Mouse (Mus musculus): ENCODE data around the gene Mmp24. TPM values are rescaled to one million over a fixed set of nuclear protein-coding genes. Genes with fewer than 3 reads are reported as not detected.

The Mmp24 gene
- polyA plus RNA-seq, 1 experiment from 2014 or later: 0.08 TPM

- Histone ChIP-seq H3K27me3 (ENCODE audit: insufficient read depth, low read length) (no peaks in the 10 kb centered on the region), H3K4me3 (replicated peaks; ENCODE audit: low read depth, low read length) (no peak overlapping the region), H3K27ac (no peak overlapping the region), H3K4me2 (ENCODE audit: low read length) (no peak overlapping the region), H3K36me3 (ENCODE audit: insufficient read depth, low read length) (no peaks in the 10 kb centered on the region), H3K4me1 (replicated peaks; ENCODE audit: insufficient read depth, low read length) (no peaks in the 10 kb centered on the region), H3K9ac (ENCODE audit: low read depth, low read length) (no peak overlapping the region), H3K9me3 (replicated peaks; ENCODE audit: low read length) (no peaks in the 10 kb centered on the region)
- 70% methylated on average over 3 of the region's 3 CpGs for WGBS
- ATAC-seq (replicated peaks; ENCODE audit: low FRiP score, low read depth) (no peak), DNase-seq (ENCODE audit: low spot score) (no peak)
- no peak for TF ChIP-seq CTCF (IDR thresholded peaks at IDR 0.05; ENCODE audit: low read depth)
Measured at GRCm38 (mm10) chr2:155798613-155799012, 23.5 kb downstream of the Mmp24 start.

DNA sequence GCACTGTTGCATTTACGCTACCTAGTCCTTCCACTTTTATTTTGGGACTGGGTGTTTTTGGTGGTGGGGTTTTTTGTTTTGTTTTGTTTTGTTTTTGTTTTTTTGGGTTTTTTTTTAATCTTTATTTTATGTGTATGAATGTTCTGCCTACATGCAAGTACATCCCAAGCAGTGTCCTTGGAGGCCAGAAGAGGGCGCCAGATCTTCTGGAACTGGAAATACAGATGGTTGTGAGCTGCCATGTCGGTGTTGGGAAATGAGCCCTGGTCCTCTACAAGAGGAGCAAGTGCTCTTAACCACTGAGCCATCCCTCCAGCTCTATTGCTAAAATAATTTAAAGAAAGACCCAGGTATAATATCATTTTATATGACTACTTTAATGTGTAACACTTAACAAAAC is 27.6 kb downstream of the Mmp24 start:
- no peak for ATAC-seq (replicated peaks; ENCODE audit: low FRiP score, low read depth)
- peak; percentile 44 for TF ChIP-seq CTCF (IDR thresholded peaks at IDR 0.05; ENCODE audit: low read depth)
- Histone ChIP-seq H3K36me3 (ENCODE audit: insufficient read depth, low read length) (no peaks in the 10 kb centered on the region), H3K27me3 (ENCODE audit: insufficient read depth, low read length) (no peaks in the 10 kb centered on the region), H3K4me1 (replicated peaks; ENCODE audit: insufficient read depth, low read length) (no peaks in the 10 kb centered on the region), H3K9ac (ENCODE audit: low read depth, low read length) (no peak overlapping the region), H3K27ac (no peak overlapping the region), H3K4me3 (replicated peaks; ENCODE audit: low read depth, low read length) (no peak overlapping the region), H3K4me2 (ENCODE audit: low read length) (no peak overlapping the region), H3K9me3 (replicated peaks; ENCODE audit: low read length) (no peaks in the 10 kb centered on the region)
- DNase-seq (ENCODE audit: low spot score): no peak
- 58% methylated on average over 3 of the region's 3 CpGs for WGBS

DNA sequence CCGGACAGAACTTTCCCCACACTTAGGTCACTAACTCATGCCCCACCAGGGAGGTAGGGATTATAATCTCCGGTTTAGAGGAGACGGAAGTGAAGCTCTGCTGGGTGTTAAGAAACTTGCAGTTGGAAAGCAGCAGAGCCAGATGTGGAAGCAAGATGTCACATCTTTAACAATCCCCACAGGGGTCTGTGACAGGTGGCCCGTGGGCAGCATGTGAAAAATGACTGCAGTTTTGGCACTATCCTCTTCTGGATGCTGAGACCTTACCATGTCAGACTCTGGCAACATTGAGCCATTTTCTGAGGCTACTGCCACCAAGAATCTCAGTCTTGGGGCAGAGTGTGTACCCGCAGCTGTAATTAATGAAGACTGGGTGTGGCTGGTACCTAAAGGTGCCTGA is 28.9 kb downstream of the Mmp24 start:
- WGBS: 70% methylated on average over 5 of the region's 5 CpGs
- ATAC-seq (replicated peaks; ENCODE audit: low FRiP score, low read depth): no peak
- H3K4me3 ChIP-seq (replicated peaks; ENCODE audit: low read depth, low read length): no peak overlapping the region

DNA sequence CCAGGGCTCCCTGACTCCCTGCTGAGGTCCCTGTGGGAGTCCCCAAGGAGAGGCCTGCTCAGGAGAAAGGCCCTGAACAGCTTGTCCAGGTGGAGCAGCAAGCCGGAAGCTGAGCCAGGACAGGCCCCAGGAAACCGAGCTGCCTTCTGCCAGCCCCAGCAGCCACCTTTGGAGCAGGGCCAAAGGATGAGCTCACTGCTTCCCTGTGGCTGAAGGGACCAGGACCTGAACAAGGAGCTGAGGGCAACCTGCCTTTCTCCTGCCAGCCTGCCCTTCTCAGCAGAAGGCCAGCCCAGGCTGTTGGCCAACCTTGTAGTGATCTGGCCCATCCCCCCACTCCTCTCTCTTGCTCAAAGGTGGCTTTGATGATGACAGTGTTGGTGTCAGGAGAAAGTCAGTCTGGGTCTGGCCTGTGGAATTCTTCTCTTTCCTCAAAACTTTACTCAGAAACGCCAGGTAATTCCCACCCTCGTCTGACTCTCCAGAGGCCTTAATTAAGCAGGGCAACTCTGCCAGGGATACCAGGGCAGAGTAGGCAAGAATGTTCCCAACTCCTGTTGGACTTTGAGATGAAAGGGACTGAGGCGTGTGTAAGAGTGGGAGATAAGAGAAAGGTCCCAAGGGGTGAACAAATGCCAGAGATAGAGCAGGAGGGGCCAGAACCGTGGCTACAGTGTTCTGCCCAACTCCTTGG is 30.2 kb downstream of the Mmp24 start:
- Histone ChIP-seq H3K4me2 (ENCODE audit: low read length) (no peak overlapping the region), H3K27ac (no peak overlapping the region), H3K4me1 (replicated peaks; ENCODE audit: insufficient read depth, low read length) (no peaks in the 10 kb centered on the region), H3K4me3 (replicated peaks; ENCODE audit: low read depth, low read length) (no peak overlapping the region), H3K27me3 (ENCODE audit: insufficient read depth, low read length) (no peaks in the 10 kb centered on the region), H3K9ac (ENCODE audit: low read depth, low read length) (no peak overlapping the region), H3K36me3 (ENCODE audit: insufficient read depth, low read length) (no peaks in the 10 kb centered on the region), H3K9me3 (replicated peaks; ENCODE audit: low read length) (no peaks in the 10 kb centered on the region)
- DNase-seq (ENCODE audit: low spot score): no peak
- no peak for TF ChIP-seq CTCF (IDR thresholded peaks at IDR 0.05; ENCODE audit: low read depth)
- 51% methylated on average over 6 of the region's 6 CpGs for WGBS
- peak; percentile 52 for ATAC-seq (replicated peaks; ENCODE audit: low FRiP score, low read depth)

More for the DNA sequence above, 28.9 kb downstream of the Mmp24 start:
- no peak for TF ChIP-seq CTCF (IDR thresholded peaks at IDR 0.05; ENCODE audit: low read depth)
- Histone ChIP-seq H3K27ac (no peak overlapping the region), H3K4me2 (ENCODE audit: low read length) (no peak overlapping the region), H3K9me3 (replicated peaks; ENCODE audit: low read length) (no peaks in the 10 kb centered on the region), H3K27me3 (ENCODE audit: insufficient read depth, low read length) (no peaks in the 10 kb centered on the region), H3K4me1 (replicated peaks; ENCODE audit: insufficient read depth, low read length) (no peaks in the 10 kb centered on the region), H3K9ac (ENCODE audit: low read depth, low read length) (no peak overlapping the region), H3K36me3 (ENCODE audit: insufficient read depth, low read length) (no peaks in the 10 kb centered on the region)
- DNase-seq (ENCODE audit: low spot score): no peak

- no peak for DNase-seq (ENCODE audit: low spot score)
- ATAC-seq (replicated peaks; ENCODE audit: low FRiP score, low read depth): no peak
- Histone ChIP-seq H3K27ac (no peak overlapping the region), H3K4me1 (replicated peaks; ENCODE audit: insufficient read depth, low read length) (no peaks in the 10 kb centered on the region), H3K4me3 (replicated peaks; ENCODE audit: low read depth, low read length) (no peak overlapping the region), H3K36me3 (ENCODE audit: insufficient read depth, low read length) (no peaks in the 10 kb centered on the region), H3K4me2 (ENCODE audit: low read length) (no peak overlapping the region), H3K9me3 (replicated peaks; ENCODE audit: low read length) (no peaks in the 10 kb centered on the region), H3K27me3 (ENCODE audit: insufficient read depth, low read length) (no peaks in the 10 kb centered on the region), H3K9ac (ENCODE audit: low read depth, low read length) (no peak overlapping the region)
- WGBS: 87% methylated on average over 6 of the region's 6 CpGs
- no peak for TF ChIP-seq CTCF (IDR thresholded peaks at IDR 0.05; ENCODE audit: low read depth)
Measured at GRCm38 (mm10) chr2:155805925-155806255, 30.7 kb downstream of the Mmp24 start.

DNA sequence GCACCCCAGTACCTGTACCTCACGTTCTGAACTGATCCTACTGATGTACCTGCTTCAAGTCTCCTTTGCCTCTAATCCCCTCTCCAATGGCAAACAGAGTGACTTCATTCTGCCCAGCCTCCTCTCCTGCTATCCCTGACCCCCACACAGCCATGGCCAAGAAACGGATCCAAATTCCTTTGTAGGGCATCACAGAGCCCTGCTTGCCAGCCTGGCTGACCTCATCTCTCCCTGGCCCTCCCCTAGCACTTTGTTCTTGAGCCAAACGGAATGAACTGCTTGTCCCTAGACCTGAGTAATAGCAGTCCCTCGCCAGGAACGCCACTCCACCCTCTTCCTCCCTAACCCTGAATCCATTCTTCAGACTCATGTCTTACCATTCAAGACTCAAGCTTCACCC is 31.4 kb downstream of the Mmp24 start:
- H3K27ac ChIP-seq: no peak overlapping the region
- no peak overlapping the region for H3K4me2 ChIP-seq (ENCODE audit: low read length)
- H3K9me3 ChIP-seq (replicated peaks; ENCODE audit: low read length): no peaks in the 10 kb centered on the region
- DNase-seq (ENCODE audit: low spot score) (no peak), ATAC-seq (replicated peaks; ENCODE audit: low FRiP score, low read depth) (no peak)
- H3K27me3 ChIP-seq (ENCODE audit: insufficient read depth, low read length): no peaks in the 10 kb centered on the region
- no peaks in the 10 kb centered on the region for H3K36me3 ChIP-seq (ENCODE audit: insufficient read depth, low read length)
- 61% methylated on average over 5 of the region's 5 CpGs for WGBS
- TF ChIP-seq CTCF (IDR thresholded peaks at IDR 0.05; ENCODE audit: low read depth): no peak
- H3K9ac ChIP-seq (ENCODE audit: low read depth, low read length): no peak overlapping the region
- H3K4me1 ChIP-seq (replicated peaks; ENCODE audit: insufficient read depth, low read length): no peaks in the 10 kb centered on the region
- H3K4me3 ChIP-seq (replicated peaks; ENCODE audit: low read depth, low read length): no peak overlapping the region

DNA sequence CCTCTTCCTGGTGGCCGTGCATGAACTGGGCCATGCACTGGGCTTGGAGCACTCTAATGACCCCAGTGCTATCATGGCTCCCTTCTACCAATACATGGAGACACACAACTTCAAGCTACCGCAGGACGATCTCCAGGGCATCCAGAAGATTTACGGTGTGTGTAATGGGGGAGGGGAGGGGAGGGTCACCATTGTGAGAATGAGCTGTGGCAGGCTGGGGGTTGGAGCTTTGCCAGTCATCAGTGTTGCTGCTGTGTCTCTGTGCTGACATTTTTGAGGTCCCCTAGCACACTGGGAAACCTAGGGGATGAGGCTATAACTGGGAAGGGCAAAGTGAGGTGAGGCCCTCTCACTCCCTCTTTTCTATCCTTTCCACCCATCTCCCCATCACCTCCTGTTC is 32.3 kb downstream of the Mmp24 start:
- Histone ChIP-seq H3K4me2 (ENCODE audit: low read length) (no peak overlapping the region), H3K27ac (no peak overlapping the region), H3K36me3 (ENCODE audit: insufficient read depth, low read length) (no peaks in the 10 kb centered on the region), H3K4me1 (replicated peaks; ENCODE audit: insufficient read depth, low read length) (0 out of 2 replicates have a peak, but pooled peaks cover 4% of the 10 kb centered on the region), H3K9me3 (replicated peaks; ENCODE audit: low read length) (no peaks in the 10 kb centered on the region), H3K4me3 (replicated peaks; ENCODE audit: low read depth, low read length) (no peak overlapping the region), H3K27me3 (ENCODE audit: insufficient read depth, low read length) (no peaks in the 10 kb centered on the region), H3K9ac (ENCODE audit: low read depth, low read length) (no peak overlapping the region)
- no peak for ATAC-seq (replicated peaks; ENCODE audit: low FRiP score, low read depth)
- 39% methylated on average over 4 of the region's 4 CpGs for WGBS
- DNase-seq (ENCODE audit: low spot score): no peak
- TF ChIP-seq CTCF (IDR thresholded peaks at IDR 0.05; ENCODE audit: low read depth): no peak
